Mouse (Mus musculus) brain, embryonic 14.5 days (tissue): ENCODE results near the gene Rpl10.

Experiments used
- CTCF ChIP-seq: fragments of 200-500 bp; IDR thresholded peaks from 2 replicates; pipeline ENCODE4 v1.5.1; 2012; ENCODE audit warnings: inconsistent platforms, mild to moderate bottlenecking, moderate library complexity, borderline replicate concordance; ENCODE audit not compliant: insufficient read depth, insufficient read length; ENCODE audit errors: extremely low read depth
- POLR2A ChIP-seq: fragments of 200-500 bp; IDR thresholded peaks from 2 replicates; pipeline ENCODE4 v1.6.1; 2012; ENCODE audit warnings: mild to moderate bottlenecking, inconsistent platforms, borderline replicate concordance; ENCODE audit not compliant: poor library complexity, insufficient read depth, insufficient read length, severe bottlenecking; ENCODE audit errors: extremely low read depth

DNA sequence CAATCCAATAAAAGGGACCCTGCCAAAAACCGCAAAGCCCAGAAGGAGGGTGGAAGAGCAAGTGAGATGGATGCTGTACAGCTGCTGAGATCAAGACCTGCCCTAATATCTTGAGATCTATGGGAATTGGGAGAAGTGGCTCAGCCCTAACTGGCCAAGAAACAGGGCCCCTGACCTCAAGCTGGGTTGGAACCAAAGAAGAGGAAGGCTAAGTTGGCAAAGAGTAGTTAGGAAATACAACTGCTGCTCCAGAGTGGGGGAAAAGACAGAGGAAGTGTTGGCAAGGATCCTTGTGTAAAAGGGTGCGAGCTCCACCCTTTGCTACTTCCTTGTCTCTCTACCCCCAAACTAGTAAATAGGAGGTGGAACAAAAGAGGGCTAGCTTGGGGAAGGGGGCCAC, 27.2 kb upstream of the Rpl10 start:
- no peak for TF ChIP-seq POLR2A
- TF ChIP-seq CTCF: no peak
